Mouse (Mus musculus) embryonic facial prominence, embryonic 11.5 days (tissue): ENCODE results near the gene Rai14. TPM values are rescaled to one million over a fixed set of nuclear protein-coding genes. Genes with fewer than 3 reads are reported as not detected.

ENCODE experiments used
- ATAC-seq: fragments of 200-750 bp; cut with Nextera tagmentation; replicated peaks from 2 replicates; pipeline ENCODE4 v1.8.0; 2017; ENCODE audit warnings: low read depth; ENCODE audit not compliant: insufficient number of reproducible peaks, low FRiP score, low TSS enrichment
- DNase-seq: peaks from one replicate; pipeline ENCODE4 v3.0.0-alpha.2; 2015; ENCODE audit warnings: low spot score
- H3K27ac ChIP-seq: fragments of 300-500 bp; sonication (generic); replicated peaks from 2 replicates; pipeline ENCODE4 v1.5.1; 2014; ENCODE audit warnings: mild to moderate bottlenecking, low read depth, low read length, control low read depth
- H3K27me3 ChIP-seq: fragments of 300-500 bp; sonication (generic); 2 replicates; pipeline ENCODE4 v1.6.1; 2014; ENCODE audit warnings: mild to moderate bottlenecking, low read length, moderate library complexity, mixed read lengths; ENCODE audit not compliant: control insufficient read depth, insufficient read depth
- H3K36me3 ChIP-seq: fragments of 300-500 bp; sonication (generic); replicated peaks from 2 replicates; pipeline ENCODE4 v1.6.1; 2014; ENCODE audit warnings: low read depth, mild to moderate bottlenecking, low read length, moderate library complexity, mixed read lengths; ENCODE audit not compliant: control insufficient read depth, insufficient read depth
- H3K4me1 ChIP-seq: fragments of 300-500 bp; sonication (generic); 2 replicates; pipeline ENCODE4 v1.6.1; 2014; ENCODE audit warnings: low read length, mixed read lengths; ENCODE audit not compliant: control insufficient read depth, insufficient read depth
- H3K4me2 ChIP-seq: fragments of 300-500 bp; sonication (generic); 2 replicates; pipeline ENCODE4 v1.6.1; 2014; ENCODE audit warnings: low read depth, mild to moderate bottlenecking, control low read depth, low read length, moderate library complexity
- H3K4me3 ChIP-seq: fragments of 300-500 bp; sonication (generic); 2 replicates; pipeline ENCODE4 v1.5.1; 2014; ENCODE audit warnings: low read depth, low read length, control low read depth
- H3K9ac ChIP-seq: fragments of 300-500 bp; sonication (generic); replicated peaks from 2 replicates; pipeline ENCODE4 v1.6.1; 2014; ENCODE audit warnings: mild to moderate bottlenecking, control low read depth, low read length
- H3K9me3 ChIP-seq: fragments of 300-500 bp; sonication (generic); replicated peaks from 2 replicates; pipeline ENCODE4 v1.6.1; 2016; ENCODE audit warnings: mild to moderate bottlenecking, low read length, inconsistent platforms, mixed read lengths; ENCODE audit not compliant: control insufficient read depth
- WGBS: fragments of 180-500 bp; shearing (Covaris S2); extraction: QIAGEN DNeasy Blood & Tissue Kit; methylation state at CpG from one replicate; pipeline ENCODE4 v1.1.7; 2014; 5-methylcytosine and 5-hydroxymethylcytosine counted together
- polyA plus RNA-seq: library from polyadenylated mRNA; unstranded; fragments of >200 nt; fragmentation: Nextera tagmentation; extraction: Ambion mirVana; gene quantifications from 2 replicates; pipeline ENCODE4 v1.2.1, GENCODE M21; 2014

Rai14 gene
- polyA plus RNA-seq, 1 experiment from 2014 or later: 92.0 TPM

- Histone ChIP-seq H3K4me1 (no peaks in the 10 kb centered on the region; the same call in 1 of the 2 replicates), H3K9ac (no peak overlapping the region), H3K4me3 (no peak overlapping the region), H3K27ac (no peak overlapping the region), H3K9me3 (no peaks in the 10 kb centered on the region), H3K27me3 (no peaks in the 10 kb centered on the region), H3K4me2 (no peak overlapping the region), H3K36me3 (no peaks in the 10 kb centered on the region)
- WGBS: 61% methylated on average over 10 of the region's 10 CpGs
- ATAC-seq (no peak; the same call in 1 of the 2 replicates), DNase-seq (no peak)
These were observed 46.1 kb downstream of the Rai14 start for GRCm38 (mm10) chr15:10668120-10668900.

GRCm38 (mm10) chr15:10665816-10666215 lies 48.6 kb downstream of the Rai14 start:
- Histone ChIP-seq H3K4me2 (no peak overlapping the region), H3K9ac (no peak overlapping the region), H3K36me3 (no peaks in the 10 kb centered on the region), H3K4me1 (no peaks in the 10 kb centered on the region; the same call in 1 of the 2 replicates), H3K9me3 (no peaks in the 10 kb centered on the region), H3K4me3 (no peak overlapping the region), H3K27ac (no peak overlapping the region), H3K27me3 (no peaks in the 10 kb centered on the region)
- DNase-seq (no peak), ATAC-seq (no peak)
- 82% methylated on average over 8 of the region's 8 CpGs for WGBS

DNA sequence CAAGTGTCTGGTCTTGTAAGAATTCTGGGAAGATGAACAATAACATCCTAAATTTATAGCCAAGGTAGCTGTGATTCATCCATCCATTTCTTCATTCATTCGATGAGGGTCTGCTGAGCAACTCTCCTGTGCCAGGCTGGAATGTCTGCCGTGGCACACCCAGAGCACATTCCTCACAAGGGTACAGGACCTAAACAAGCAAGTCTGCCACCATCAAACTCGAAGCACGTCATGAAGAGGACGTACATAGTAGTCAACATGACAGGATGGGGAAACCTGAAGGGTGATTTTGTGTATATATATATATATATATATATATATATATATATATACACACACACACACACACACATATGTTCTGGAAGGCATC lies 49.9 kb downstream of the Rai14 start:
- H3K4me1 ChIP-seq: no peaks in the 10 kb centered on the region
- DNase-seq (no peak), ATAC-seq (no peak)
- H3K4me3 ChIP-seq: no peak overlapping the region
- WGBS: 83% methylated on average over 5 of the region's 5 CpGs
- no peaks in the 10 kb centered on the region for H3K36me3 ChIP-seq
- no peaks in the 10 kb centered on the region for H3K9me3 ChIP-seq
- no peak overlapping the region for H3K27ac ChIP-seq
- H3K27me3 ChIP-seq: no peaks in the 10 kb centered on the region
- no peak overlapping the region for H3K9ac ChIP-seq
- no peak overlapping the region for H3K4me2 ChIP-seq

GRCm38 (mm10) chr15:10663793-10664528 lies 50.5 kb downstream of the Rai14 start:
- H3K4me1 ChIP-seq: no peaks in the 10 kb centered on the region
- no peaks in the 10 kb centered on the region for H3K27me3 ChIP-seq
- H3K9ac ChIP-seq: no peak overlapping the region
- no peak overlapping the region for H3K27ac ChIP-seq
- no peaks in the 10 kb centered on the region for H3K9me3 ChIP-seq
- DNase-seq (no peak), ATAC-seq (no peak)
- H3K4me3 ChIP-seq: no peak overlapping the region
- no peaks in the 10 kb centered on the region for H3K36me3 ChIP-seq
- 51% methylated on average over 5 of the region's 5 CpGs for WGBS
- H3K4me2 ChIP-seq: no peak overlapping the region

DNA sequence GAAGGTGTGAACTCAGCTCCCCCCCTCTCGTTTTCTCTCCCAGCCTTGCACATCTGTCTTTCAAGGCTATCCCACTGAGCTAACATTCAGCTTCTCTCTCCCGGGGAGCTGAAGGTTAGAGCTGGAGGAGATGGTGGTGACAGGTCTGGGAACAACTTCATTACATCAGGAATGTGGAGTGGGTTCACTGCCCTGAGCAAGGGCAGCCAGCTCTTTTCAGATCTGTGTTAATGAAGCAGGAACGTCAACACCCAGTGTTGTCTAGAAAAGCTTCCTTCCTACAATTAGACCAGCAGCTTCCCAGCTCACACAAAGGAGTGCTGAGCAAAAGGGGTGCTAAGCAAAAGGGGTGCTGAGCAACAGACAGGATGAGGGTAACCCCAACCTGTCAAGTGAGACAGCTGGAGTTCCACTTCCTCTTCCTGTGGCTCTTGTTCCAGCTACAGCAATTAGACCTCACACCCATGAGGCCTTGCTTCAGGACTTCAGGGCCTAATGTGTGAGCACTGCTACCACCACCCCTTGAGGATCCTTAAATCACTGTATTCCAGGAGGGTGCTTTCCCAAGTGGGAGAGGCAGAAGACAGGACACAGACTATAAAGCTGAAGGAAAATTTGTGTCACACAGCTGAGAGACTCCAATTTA lies 52.3 kb downstream of the Rai14 start:
- H3K27ac ChIP-seq: no peak overlapping the region
- ATAC-seq (no peak), DNase-seq (no peak)
- no peak overlapping the region for H3K4me3 ChIP-seq
- H3K36me3 ChIP-seq: no peaks in the 10 kb centered on the region
- 53% methylated on average over 3 of the region's 3 CpGs for WGBS
- no peaks in the 10 kb centered on the region for H3K9me3 ChIP-seq
- H3K27me3 ChIP-seq: no peaks in the 10 kb centered on the region
- no peaks in the 10 kb centered on the region for H3K4me1 ChIP-seq
- no peak overlapping the region for H3K9ac ChIP-seq
- no peak overlapping the region for H3K4me2 ChIP-seq

DNA sequence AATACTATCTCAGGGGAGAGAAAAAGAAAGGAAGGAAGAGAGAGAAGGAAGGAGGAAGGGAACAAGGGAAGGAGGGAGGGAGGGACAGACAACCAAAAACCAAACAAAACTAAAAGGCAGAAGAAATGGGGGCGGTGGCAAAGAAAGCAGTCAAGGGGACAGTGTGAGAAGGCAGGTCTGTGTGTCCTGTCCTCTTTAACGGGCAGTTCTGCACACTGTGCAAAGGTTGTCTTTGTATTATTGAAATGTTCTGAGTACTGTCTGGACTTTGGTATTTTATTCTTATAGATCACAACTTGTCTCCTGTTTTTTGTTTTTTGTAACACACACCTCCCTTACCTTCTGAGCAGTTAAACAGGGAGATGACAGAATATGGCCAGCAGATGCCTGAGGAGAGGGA lies 55.6 kb downstream of the Rai14 start:
- Histone ChIP-seq H3K36me3 (no peaks in the 10 kb centered on the region), H3K4me1 (no peaks in the 10 kb centered on the region; the same call in 1 of the 2 replicates), H3K9ac (no peak overlapping the region), H3K4me2 (no peak overlapping the region), H3K9me3 (no peaks in the 10 kb centered on the region), H3K27ac (no peak overlapping the region), H3K27me3 (no peaks in the 10 kb centered on the region), H3K4me3 (no peak overlapping the region)
- ATAC-seq: no peak
- WGBS: 90% methylated on average over 2 of the region's 2 CpGs
- DNase-seq: no peak

DNA sequence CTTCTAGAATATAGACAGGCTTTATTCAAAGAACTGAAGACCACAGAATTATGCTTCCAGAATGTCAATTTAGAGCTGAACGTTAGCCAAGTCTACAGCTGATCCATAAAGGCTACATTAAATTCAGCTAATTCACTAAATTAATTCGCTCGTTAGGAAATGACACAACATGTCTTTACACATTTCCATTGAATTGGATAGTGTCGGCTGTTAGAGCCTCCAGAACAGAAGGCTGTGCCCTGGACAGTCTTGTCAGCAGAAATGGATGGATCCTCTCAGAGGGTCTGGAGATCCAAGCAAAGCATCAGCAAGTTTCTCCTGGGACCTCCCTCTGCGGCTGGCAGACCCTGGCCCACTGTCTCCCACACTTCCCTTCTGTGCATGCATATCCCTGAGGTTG lies 58.3 kb downstream of the Rai14 start:
- no peaks in the 10 kb centered on the region for H3K9me3 ChIP-seq
- H3K36me3 ChIP-seq: no peaks in the 10 kb centered on the region
- H3K27me3 ChIP-seq: no peaks in the 10 kb centered on the region
- no peaks in the 10 kb centered on the region; the same call in 1 of the 2 replicates for H3K4me1 ChIP-seq
- H3K4me3 ChIP-seq: no peak overlapping the region
- WGBS: 83% methylated on average over 5 of the region's 5 CpGs
- no peak overlapping the region for H3K27ac ChIP-seq
- ATAC-seq (no peak), DNase-seq (no peak)
- H3K9ac ChIP-seq: no peak overlapping the region
- H3K4me2 ChIP-seq: no peak overlapping the region
